Mouse (Mus musculus) ES-Bruce4 (cell line): Measurements from ENCODE around the gene Rbms3.

Experiments used
- CTCF ChIP-seq: IDR thresholded peaks from one replicate; pipeline ENCODE4 v1.8.1; 2011; ENCODE audit warnings: low read depth, low read length
- EP300 ChIP-seq: IDR thresholded peaks from 2 replicates; pipeline ENCODE4 v1.6.1; 2011; ENCODE audit warnings: low read depth, low read length; ENCODE audit not compliant: insufficient read depth

- TF ChIP-seq EP300: no peak
- TF ChIP-seq CTCF: no peak
These were observed 382.3 kb downstream of the Rbms3 start for GRCm38 (mm10) chr9:117247311-117247980.
